Mouse (Mus musculus) cerebellum, postnatal 14 days (tissue): ENCODE results near the gene Mdm1.
A peak's percentile ranks its signal among the peaks of the same experiment; 100 is the strongest.
"Not testable (repeated sequence)": the region's sequence is repeated elsewhere in the genome, so short reads cannot be mapped to it uniquely, and the experiment has no call there.

ENCODE experiments used
- DNase-seq, 2 experiments: peaks; one replicate each; pipeline ENCODE4 v3.0.0; 2021; ENCODE audit warnings: mixed read lengths in 2 of 2

The Mdm1 gene

DNA sequence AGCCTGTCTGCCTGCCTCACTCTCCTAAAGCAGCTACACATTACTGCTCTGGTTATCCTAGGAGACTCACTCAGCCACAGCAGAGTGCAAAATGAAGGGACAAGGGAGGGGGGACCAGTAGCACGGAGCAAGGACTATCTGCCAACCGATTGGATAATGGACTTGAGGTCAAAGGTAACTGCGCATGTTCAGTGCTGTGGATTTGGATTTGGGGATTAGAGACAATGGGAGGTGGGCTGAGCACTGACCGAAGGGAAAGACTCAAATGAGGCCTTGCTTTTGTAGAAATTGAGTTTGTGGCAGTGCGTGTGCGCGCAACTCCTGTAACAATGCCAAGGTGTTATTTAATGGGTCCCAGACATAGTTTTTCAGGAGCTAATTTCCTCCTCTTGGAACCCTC lies 16.4 kb upstream of the Mdm1 start:
- DNase-seq, result no peak

DNA sequence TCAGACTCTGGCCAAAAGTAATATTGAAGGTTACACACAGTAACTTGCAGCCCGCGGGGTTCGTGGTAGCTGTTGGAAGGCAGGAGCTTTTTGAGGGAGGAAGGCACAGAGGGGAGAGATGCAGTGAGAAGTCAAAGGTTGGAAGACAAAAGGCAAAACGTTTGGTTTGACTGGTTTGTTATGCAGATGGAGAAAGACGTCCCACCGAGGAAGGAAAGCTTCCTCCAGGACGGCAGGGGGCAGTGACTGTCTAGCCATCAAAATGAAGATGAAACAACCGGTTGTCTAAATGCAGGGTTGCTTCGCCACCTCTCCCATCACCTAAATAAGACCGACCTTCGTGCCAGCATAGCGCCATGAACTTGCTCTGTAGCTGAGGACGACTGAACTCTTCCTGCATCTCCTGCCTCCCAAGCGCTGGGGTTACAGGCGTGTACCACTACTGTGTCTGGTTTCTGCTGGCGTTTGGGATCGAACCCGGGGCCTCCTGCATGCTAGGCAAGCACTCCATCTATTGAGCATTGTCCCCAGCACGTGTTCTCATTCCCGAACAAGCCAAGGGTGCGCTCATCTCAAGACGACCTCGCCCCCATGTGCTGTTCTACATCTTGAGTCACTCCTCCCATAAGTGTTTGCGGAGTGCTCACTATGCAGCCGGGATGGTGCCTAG lies 15.7 kb upstream of the Mdm1 start:
- no peak for DNase-seq

DNA sequence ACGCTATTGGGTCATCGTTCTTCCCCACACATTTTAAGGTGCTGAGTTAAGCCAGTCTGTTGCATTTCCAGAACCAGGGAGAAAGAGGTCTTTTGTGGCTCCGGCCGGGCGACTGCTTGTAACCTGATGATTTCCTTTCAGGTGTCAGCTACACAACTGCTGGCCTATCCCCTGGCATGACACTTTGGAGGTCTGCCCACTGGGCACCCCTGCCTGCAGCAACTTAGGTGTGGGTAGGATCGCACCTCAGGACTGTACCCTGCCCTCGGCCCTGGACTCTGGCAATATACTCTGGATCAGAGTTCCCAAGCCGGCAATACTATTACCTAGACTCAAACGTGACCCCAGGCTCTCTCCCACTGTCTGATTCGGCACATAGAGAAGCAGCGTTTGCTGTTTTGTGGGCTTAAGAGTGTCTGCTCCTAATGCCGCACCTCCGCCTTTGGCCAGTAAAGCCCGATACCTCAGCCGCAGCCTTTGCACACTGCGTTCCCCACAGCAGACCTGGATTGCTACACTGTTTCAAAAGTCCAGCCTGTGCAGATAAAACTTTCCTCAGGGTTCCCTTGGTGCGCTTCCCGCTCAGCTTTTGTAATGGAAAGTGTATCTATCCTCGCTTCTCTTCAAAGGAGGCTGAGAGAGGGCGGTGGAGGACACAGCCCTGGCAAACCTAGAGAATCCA lies 12.5 kb upstream of the Mdm1 start:
- no peak for DNase-seq

DNA sequence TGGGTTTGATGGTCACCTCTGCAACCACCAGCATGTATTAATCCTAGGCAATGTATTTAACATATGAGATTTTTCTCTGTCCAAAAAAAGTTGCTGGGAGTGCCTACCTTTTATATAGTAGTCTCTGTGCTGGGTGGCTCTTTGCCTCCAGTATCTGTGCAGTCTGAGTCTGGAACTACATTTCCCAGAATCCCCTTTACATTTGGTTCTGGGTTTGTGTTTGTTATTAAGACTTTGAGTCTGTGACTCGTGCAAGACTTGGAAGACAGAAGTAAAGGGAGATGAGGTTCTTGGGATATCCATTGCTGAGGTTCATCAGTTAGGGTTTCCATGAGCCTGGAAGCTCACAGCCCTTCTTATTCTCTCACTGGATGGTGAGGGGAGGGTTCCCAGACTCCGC lies 11.6 kb upstream of the Mdm1 start:
- DNase-seq, result no peak

DNA sequence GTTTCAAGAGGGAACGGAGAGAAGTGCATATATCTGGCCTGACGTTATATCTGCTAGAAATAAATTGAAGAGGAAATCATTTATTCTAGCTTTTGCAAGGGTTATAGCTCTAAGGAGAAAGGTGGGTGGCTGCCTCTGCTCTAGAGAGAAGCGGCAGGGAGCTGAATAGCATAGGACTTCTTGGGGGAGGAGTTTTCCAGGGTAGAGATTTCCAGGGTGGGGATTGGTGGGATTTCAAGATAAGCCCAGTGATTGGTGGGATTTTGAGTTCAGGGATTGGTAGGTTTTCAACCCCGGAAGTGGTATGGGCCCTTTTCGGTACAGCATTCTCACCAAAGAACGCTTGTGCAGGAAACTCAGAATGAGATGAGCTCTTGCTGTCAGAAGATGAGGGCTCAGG lies 8.6 kb upstream of the Mdm1 start:
- no peak for DNase-seq

DNA sequence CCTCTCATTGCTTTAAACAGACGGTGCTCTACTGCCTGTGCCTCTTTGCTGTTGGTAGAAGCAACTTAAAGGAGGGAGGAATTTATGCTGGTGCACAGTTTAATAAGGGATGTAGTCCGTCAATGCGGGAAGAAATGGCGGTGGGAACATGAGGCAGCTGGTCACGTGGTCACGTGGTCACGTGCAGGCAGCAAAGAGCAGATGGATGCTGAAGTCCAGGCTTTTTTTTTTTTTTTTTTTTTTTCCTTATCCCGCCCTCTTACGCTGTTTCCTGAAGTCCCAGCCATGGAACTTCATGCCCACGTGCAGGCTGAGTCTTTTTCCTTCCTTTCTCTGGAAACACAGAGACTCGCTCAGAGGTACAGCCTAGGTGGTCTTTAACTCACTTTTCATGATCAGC lies 3.1 kb upstream of the Mdm1 start:
- no peak for DNase-seq

DNA sequence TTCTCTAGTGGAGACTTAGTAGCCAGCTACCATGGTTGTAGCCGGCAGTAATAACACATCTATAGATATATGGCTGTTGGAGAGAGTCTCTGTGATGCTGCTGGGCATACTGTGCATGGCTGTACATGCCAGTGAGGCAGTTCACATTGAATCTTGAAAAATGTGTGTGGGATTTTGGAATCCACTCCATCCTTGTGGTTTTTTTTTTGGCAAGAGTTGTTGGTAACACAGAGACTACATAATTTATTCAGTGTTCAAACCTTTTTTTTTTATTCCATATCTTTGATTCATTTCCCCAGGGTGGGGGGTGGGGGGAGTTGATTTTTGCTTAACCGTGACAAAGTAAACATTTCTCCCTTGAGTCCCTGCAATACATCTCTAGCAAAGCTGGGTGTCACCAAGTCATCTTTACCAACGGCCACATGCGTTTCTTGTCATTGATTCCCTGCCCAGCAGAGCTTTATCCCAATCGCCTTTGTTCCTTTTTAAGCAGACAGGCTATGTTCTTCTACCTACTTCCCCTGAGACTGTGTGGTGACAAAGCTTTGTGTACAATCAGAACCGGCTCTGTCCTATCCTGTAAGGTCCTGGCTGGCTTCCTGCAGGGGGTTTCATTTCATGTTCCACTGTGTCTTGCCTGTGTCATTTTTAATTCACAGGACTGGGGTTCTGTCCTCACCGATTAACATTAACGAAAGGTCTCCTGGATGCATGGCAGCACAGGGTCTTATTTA lies 1.6 kb upstream of the Mdm1 start:
- no peak for DNase-seq

DNA sequence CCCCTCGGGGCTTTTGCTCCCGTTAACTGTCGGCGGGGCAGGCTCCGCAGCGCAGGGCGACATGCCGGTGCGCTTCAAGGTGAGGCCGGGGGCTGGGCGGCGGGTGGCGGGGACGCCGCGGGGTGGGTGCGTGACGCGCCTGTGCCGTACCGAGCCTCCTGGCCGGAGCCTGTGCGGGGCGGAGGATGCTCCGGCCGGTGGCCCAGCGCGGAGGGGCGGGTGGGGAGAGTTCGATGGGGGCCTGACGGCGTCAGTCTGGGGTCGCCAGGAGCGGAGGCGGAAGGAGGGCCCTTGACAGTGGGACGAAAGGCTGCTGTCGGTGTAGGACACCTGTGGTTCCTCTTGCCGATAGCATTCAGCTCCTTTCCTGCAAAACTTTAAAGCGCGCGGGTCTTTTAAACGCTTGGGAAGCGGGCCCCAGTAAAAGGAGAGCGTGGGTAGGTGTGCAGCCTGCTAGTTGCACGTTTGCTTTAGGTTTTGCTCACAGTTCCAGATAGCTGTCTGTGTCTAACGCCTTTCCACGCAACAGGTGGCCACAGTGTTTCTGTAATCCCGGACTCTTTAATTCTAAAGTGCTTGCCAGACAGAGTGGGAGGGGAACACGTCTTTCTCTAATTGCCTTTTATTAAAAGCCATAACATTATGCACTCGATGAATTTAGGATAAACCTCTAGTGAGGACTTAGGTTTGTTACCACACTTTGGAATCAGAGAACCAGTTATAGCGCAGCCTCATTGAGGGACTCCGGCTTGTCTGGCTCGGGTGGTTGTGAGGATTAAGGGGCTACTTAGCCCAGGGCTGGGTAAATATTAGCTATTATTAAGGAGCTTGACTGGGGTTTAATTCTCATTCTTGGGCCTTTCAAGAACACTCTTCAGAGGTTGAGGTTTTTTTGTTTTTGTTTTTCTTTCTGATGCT lies 532 bp downstream of the Mdm1 start:
- DNase-seq, result peak in 1 of 2 experiments; percentile 42

DNA sequence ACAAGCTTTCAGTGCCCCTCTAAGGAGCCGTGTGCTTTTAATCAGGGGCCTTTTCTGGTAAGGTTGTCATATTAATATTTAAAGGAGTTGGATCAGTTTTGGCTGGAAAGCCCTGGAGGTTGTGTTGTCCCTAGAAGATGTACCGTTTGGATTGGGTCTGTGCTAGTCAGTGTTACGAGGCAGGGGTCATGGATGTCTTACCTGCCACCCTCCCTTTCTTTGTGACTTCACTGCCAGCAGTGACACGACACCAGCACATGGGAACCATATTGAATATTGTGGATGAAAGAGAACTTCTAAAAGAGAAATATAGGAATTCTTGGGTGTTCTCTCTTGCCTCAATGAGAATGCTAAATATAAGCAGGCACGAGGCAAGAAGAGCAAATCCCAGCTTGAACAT lies 7.8 kb downstream of the Mdm1 start:
- DNase-seq, result no peak

DNA sequence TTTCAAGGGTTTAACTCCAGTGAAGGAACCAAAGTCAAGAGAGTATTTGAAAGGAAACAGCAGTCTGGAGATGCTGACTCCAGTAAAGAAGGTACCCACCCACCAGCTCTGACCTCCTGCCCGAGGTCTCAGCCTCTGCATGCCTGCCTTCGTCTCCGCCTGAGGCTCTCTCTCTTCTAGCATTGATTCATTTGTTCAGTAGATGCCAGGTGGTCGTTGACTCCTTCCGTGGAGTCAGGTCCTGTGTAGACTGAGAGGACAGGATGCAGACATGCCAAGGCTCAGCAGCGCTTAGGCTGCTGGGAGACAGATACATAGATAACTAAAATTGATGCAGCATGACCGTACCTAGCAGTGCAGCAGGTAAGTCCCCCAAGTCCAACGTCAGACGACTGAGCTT lies 9.3 kb downstream of the Mdm1 start:
- DNase-seq, result no peak

DNA sequence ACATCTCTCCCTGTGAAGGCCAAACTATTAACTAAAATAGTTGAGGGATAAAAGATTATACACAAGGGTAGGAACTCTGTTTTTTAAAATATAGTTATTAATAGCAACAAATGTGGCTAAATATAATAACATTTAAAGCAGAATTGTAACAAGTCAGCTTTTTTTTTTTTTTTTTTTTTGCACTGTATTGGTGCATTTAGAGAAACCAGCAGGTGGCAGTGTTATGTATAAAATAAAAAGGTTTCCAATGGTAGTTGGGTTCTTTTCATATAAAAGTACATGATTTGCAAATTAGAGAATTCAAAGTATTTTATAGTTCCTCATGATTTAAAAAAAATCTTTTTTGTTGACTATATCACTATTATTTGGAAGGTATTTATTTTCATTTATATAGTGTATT lies 14.3 kb downstream of the Mdm1 start:
- DNase-seq, result peak; percentile 41 to 44

DNA sequence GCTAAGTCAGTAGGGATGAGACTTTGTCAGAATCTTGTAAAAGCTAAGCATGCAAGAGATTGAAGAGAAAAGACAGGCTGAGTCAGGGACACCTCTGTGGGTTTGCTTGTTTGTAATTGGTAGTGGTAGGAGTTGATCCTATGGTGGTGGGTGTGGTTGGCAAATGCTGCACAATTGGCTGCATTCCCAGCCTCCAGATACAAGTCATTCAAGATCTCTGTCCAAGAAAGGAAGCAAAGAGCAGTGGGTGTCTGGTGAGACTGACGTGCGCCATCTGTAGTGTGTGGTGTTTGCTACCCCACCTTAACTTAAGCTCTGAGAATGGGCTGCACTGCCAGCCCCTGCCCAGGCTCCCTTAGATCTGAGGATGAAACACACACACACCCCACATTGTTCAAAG lies 19.5 kb downstream of the Mdm1 start:
- DNase-seq, result peak; percentile 38 to 40

DNA sequence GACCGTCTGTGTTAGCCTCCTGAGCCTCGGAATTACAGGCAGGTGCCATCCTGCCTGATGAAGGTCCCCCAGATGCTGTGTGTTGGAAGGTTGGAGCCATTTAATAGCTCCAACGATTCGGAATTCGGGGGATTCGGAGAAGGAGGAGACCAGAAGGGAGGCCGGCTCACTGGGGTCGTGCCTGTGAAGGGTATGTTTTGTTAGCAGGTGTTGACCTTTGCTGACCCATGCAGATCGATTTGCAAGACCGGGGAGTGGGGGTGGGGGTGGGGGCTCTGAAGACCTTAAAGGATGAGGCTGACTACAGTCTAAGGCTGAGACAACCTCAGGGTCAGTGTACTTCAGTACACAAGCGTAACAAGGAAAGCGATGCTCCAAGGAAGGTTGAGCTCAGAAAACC lies 27.6 kb downstream of the Mdm1 start:
- no peak for DNase-seq

DNA sequence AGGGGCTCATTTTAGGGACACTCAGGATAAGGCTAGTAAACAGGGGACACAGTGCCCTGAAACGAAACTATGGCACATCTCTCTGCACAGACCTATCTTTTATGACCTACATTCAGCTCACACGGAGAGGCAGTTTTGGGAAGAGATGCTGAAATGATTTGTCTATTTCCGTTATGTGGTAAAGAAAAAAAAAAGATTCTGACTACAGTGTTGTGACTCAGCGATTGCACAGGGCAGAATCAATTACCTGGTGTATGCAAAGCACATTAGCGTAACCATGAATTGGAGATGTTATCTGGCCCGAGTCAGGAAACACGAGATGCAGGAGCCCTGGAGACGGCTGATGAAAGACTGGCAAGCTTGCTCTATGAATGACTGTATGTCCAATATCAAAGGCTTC lies 30.8 kb downstream of the Mdm1 start:
- DNase-seq, result no peak

DNA sequence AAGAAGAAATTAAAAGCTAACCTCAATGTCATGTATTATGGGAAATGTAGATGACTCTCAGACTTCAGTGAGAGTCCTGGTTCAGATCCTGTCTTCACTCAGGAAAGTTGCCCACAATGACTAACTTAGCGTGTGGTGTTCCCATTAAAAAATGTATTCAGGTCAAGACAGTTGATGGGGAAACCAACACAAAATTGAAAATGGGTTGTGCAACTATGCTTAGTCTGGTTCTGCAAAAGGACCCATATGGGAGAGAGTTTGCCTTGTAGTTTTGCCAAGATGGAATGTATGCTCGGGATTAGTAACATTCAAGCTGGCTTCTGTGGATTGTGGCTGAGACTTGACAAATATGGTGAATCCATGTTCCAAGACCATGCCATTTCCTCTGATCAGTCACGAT lies 31.3 kb downstream of the Mdm1 start:
- no peak for DNase-seq

DNA sequence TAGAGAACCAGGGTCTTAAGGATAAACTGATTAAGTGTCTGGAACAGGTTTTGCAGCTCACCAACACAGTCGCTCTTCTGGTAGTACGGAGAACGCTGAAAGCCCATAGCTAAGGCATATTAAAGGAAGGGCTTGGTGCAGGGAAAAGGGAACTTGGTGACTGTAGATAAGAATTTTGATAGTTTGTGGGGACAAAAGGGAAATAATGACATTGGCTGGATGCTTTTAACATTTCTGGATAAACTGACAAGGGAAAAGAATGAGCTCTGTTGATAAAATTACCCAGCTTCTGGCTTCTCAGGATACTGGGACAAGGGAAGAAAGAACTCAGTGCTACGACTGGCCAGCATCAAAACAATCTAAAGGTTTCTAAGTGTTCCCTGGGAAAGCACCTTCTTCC lies 33.9 kb downstream of the Mdm1 start:
- DNase-seq, result not testable (repeated sequence)

DNA sequence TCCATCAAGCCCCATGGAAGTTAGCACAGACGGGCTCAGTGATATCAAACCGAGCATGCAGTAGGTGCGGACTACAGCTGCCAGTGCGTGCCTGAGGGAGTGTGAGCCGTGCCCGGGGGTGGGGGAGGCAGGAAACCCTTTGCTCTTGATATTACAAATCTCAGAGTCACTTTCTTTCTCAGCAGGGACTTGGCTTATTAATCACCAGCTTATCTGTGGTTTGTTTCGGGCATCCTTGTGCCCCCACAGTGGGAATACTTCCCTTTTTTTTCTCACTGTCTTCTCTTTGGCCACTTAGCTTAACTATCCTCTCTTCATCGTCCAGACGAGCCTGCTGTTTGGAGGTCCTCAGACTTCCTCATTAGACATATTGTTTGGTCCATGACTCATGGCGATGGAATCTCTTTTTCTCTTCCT lies 37.1 kb downstream of the Mdm1 start:
- DNase-seq, result no peak

DNA sequence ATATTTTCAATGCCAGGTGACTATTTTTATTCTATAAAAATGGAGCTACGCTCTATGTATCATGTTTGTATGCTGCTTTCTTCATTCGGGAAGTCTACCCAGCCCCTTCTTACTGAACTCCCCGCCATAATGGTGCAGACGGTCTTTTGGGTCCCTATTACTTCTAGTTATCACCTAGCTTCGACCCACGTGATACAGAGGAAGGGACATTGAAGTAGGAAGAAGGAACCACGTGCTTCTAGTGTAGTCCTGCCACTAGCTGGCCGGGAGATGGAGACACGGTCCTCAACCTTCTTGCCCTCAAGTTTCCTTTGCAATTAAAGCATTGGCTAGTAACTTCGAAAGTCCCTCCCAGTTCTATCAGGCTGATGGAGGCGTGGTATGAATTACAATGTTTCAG lies 37.7 kb downstream of the Mdm1 start:
- no peak for DNase-seq

DNA sequence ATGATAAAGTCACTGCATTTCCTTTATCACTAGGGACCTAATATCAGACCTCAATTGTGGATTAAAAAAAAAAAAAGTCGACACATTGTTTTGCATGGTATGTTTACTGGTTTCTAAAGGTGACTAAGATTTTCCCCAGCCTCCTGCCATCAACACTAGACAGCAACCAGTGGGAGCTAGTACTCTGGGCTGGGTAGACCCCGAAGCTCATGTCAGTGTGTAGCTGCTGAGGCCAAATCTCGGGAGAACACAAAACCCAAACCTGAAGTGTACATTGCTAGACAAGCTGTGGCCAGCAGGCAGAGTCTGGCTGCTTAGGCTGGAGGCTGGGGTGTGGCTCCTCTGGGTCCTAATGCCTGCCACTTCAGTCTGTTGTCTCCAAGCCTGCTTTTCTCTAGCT lies 53.5 kb downstream of the Mdm1 start:
- not testable (repeated sequence) for DNase-seq

DNA sequence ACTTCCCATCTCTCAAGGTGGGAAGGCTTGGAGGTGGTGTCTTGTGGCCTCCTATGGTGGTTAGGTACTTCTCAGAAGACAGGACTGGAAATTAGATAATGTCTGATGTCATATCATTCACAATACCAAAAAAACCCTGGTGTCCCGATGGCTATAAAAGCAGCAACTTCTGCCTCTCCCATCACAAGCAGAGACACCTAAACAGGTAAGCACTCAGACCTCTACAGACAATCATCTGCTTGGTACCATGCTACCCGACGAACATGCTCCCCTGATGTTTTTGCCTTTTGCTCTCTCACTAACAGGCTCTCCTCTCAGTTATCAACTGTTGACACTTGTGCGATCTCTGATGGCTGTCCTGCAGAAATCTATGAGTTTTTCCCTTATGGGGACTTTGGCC lies 63.0 kb downstream of the Mdm1 start, which contains the start of gene Il22:
TSS of gene Il22 (plus strand) at position 301 of the 400 bp plus-strand sequence.
- DNase-seq, result no peak

DNA sequence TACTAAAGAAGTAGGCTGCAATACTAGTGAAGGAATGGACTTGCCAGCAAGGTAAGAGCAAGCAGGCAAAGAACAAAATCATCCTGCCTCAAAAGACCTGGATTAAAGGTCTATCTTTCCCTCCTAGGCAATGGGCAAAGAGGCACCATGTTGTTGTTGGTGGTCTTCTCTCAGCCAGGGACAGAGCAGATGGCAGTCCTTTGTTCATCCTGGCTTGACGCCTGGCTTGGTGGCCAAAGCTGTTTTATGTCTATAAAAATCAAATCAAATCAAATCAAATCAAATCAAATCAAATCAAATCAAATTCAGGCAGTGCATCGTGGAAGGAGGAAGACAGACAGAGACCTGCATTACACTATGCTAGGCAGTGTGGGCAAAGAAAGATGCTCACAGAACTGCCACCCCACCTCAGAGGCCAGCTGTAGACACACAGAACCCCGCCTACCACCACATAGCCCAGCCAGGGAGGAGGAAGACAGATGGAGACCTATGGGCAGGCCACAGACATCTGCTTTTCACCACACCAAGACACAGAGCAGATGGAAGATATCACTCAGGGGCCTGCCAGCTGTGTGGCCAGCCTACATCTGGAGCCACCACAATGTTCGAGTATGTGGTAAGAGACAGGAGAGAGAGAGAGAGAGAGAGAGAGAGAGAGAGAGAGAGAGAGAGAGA lies 74.2 kb downstream of the Mdm1 start:
- DNase-seq, result peak; percentile 31 to 43
